Mouse (Mus musculus): ENCODE measurements around the gene Dalrd3.
"Not testable (repeated sequence)": the region's sequence is repeated elsewhere in the genome, so short reads cannot be mapped to it uniquely, and the experiment has no call there.

The Dalrd3 gene

GRCm38 (mm10) chr9:108572321-108572720 lies 2.6 kb downstream of the Dalrd3 start:
- in situ Hi-C loops (cut with MboI, MseI): no loop called here

GRCm38 (mm10) chr9:108573774-108574690 lies 4.3 kb downstream of the Dalrd3 start:
- in situ Hi-C loops (cut with MboI, MseI): no loop called here

GRCm38 (mm10) chr9:108574921-108575320 lies 5.2 kb downstream of the Dalrd3 start:
- in situ Hi-C loops (cut with MboI, MseI): loop anchor here (5.0 kb wide), 1 partner anchor 72 kb away; the partner anchor contains the start of gene Arih2

- in situ Hi-C loops (cut with MboI, MseI): loop anchor here (5.0 kb wide), 1 partner anchor 72 kb away; the partner anchor contains the start of gene Arih2
Measured at GRCm38 (mm10) chr9:108575321-108576297, 5.9 kb downstream of the Dalrd3 start.

- in situ Hi-C loops (cut with MboI, MseI): loop anchor here (5.0 kb wide), 1 partner anchor 70 kb away; the partner anchor contains the start of gene Arih2
Measured at GRCm38 (mm10) chr9:108577025-108577424, 7.3 kb downstream of the Dalrd3 start.

- in situ Hi-C loops (cut with MboI, MseI): loop anchor here (5.0 kb wide), 1 partner anchor 69 kb away; the partner anchor contains the start of gene Arih2
Measured at GRCm38 (mm10) chr9:108577934-108578544, 8.4 kb downstream of the Dalrd3 start.

GRCm38 (mm10) chr9:108578545-108579343 lies 9.1 kb downstream of the Dalrd3 start, which contains the start of gene Wdr6:
Wdr6 (minus strand) TSS chr9:108578739.
- in situ Hi-C loops (cut with MboI, MseI): loop anchor here (5.0 kb wide), 1 partner anchor 69 kb away; the partner anchor contains the start of gene Arih2

GRCm38 (mm10) chr9:108579344-108579690 lies 9.6 kb downstream of the Dalrd3 start:
- in situ Hi-C loops (cut with MboI, MseI): loop anchor here (5.0 kb wide), 1 partner anchor 68 kb away; the partner anchor contains the start of gene Arih2

- in situ Hi-C loops (cut with MboI, MseI): no loop called here
Measured at GRCm38 (mm10) chr9:108587571-108588180, 18.0 kb downstream of the Dalrd3 start.

GRCm38 (mm10) chr9:108589229-108589628 lies 19.5 kb downstream of the Dalrd3 start:
- in situ Hi-C loops (cut with MboI, MseI): no loop called here

GRCm38 (mm10) chr9:108591462-108591861 lies 21.8 kb downstream of the Dalrd3 start:
- in situ Hi-C loops (cut with MboI, MseI): no loop called here

- in situ Hi-C loops (cut with MboI, MseI): no loop called here
Measured at GRCm38 (mm10) chr9:108594354-108594753, 24.7 kb downstream of the Dalrd3 start.

- in situ Hi-C loops (cut with MboI, MseI): no loop called here
Measured at GRCm38 (mm10) chr9:108596998-108597764, 27.5 kb downstream of the Dalrd3 start, which contains the start of gene P4htm. P4htm (minus strand) TSS chr9:108597667.

- in situ Hi-C loops (cut with MboI, MseI): no loop called here
Measured at GRCm38 (mm10) chr9:108599021-108599566, 29.4 kb downstream of the Dalrd3 start.

GRCm38 (mm10) chr9:108600011-108600410 lies 30.3 kb downstream of the Dalrd3 start:
- in situ Hi-C loops (cut with MboI, MseI): no loop called here

- in situ Hi-C loops (cut with MboI, MseI): no loop called here
Measured at GRCm38 (mm10) chr9:108601986-108602385, 32.3 kb downstream of the Dalrd3 start.

- in situ Hi-C loops (cut with MboI, MseI): not testable (repeated sequence)
Measured at GRCm38 (mm10) chr9:108607929-108608328, 38.2 kb downstream of the Dalrd3 start.

GRCm38 (mm10) chr9:108608889-108609288 lies 39.2 kb downstream of the Dalrd3 start:
- in situ Hi-C loops (cut with MboI, MseI): no loop called here

GRCm38 (mm10) chr9:108611488-108611887 lies 41.8 kb downstream of the Dalrd3 start:
- in situ Hi-C loops (cut with MboI, MseI): no loop called here
